Mouse (Mus musculus): Measurements from ENCODE around the gene Slc38a1.

Gene Slc38a1

DNA sequence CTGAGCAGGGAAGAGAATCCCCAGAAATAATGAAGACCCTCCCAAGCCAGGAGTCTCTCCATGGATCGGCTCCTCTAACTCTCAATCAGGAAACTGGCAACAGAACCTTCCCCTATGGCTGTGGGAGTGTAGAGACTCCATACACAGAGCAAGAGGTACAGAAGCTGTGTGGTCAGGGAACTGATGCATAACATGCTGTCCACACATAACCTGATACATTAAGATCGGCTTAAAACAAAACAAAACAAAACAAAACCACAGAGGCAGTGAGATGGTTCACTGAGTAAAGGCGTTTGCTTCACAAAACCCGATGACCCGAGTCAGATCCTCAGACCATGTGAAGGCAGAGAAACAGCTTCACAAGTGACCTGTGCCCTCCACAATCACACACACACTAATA is 35.3 kb downstream of the Slc38a1 start:
- DNase-seq, result no peak

- peak; percentile 21 for DNase-seq
These were observed 38.4 kb downstream of the Slc38a1 start for GRCm38 (mm10) chr15:96604282-96604681.

GRCm38 (mm10) chr15:96602043-96602442 is 40.7 kb downstream of the Slc38a1 start:
- DNase-seq, result no peak

- DNase-seq, result no peak
These were observed 42.6 kb downstream of the Slc38a1 start for GRCm38 (mm10) chr15:96599852-96600781.

GRCm38 (mm10) chr15:96598888-96599578 is 43.7 kb downstream of the Slc38a1 start:
- no peak for DNase-seq

DNA sequence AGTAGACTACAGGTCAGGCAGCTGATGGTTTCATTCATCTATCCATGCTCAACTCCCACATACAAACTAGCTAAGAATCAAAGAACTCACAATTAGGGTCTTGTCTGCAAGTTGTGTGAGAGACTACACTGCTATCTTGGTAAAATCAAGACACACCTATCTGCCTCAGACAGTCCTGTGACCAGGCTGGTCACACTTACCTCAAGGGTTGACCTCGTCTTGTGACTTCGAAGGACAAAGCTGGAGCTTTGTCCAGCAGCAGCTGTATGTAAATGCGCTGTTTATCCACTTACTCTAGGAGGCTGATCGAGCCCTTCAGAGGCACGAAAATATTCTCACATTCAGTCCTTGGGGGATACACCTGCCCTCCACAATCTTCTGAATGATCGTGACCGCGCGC is 45.6 kb downstream of the Slc38a1 start:
- no peak for DNase-seq

DNA sequence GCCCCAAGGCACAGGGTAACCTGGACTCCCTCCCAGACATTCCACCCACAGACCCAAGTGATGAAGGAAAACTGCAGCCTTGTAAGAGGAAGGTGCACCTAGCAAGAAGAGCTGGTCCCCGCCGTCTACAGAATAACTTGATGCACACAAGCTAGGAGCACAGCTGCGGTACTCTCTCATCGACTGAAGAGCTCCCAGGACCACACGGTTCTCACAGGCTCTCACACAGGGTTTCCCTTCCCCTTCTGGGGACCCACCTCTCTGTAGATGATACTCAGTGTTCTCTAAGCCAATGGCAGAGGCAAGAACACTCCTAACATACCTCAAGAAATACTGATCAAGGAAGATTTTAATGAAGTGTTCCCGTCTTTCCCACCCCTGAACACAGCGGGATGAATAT is 48.4 kb downstream of the Slc38a1 start:
- no peak for DNase-seq

DNA sequence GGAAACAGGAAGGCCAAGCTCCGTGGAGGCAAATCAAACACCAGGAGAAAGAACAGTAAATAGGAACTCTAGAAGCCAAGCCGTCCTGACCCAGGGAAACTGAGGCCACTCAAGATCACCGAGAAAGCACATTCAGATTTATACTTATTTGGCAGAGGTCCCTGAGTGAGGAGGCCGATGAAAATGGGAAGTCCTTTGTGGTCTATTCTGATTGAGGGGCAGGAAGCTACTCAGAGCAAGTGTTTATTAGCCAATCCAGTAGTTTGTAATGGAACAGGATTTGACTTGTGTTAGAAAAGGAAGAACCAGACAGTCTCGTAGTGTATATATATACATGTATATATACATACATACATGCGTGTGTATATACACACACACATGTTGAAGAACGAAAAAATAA is 48.8 kb downstream of the Slc38a1 start:
- DNase-seq, result no peak

GRCm38 (mm10) chr15:96593457-96593856 is 49.3 kb downstream of the Slc38a1 start:
- DNase-seq, result no peak

GRCm38 (mm10) chr15:96592976-96593375 is 49.7 kb downstream of the Slc38a1 start:
- DNase-seq, result no peak

GRCm38 (mm10) chr15:96591876-96592417 is 50.8 kb downstream of the Slc38a1 start:
- DNase-seq, result no peak

GRCm38 (mm10) chr15:96588996-96589657 is 53.6 kb downstream of the Slc38a1 start:
- peak; percentile 34 for DNase-seq

DNA sequence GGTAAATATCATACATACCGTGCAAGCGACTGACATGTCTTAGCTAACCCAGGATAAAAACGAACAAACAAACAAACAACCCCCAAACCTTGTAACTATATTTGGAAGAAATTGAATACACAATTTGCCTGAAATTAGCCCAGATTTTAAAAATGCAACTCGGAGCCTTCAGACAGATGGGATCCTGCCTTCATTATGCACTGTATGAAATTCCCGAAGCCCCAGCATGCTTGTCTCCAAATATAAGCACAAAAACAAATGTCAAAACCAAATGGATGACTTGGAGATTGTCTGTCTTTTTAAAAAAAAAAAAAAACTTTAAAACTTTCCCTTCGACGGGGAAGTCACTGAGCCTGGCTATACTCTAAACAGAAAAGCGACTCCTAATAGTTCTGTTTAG is 54.7 kb downstream of the Slc38a1 start:
- no peak for DNase-seq

DNA sequence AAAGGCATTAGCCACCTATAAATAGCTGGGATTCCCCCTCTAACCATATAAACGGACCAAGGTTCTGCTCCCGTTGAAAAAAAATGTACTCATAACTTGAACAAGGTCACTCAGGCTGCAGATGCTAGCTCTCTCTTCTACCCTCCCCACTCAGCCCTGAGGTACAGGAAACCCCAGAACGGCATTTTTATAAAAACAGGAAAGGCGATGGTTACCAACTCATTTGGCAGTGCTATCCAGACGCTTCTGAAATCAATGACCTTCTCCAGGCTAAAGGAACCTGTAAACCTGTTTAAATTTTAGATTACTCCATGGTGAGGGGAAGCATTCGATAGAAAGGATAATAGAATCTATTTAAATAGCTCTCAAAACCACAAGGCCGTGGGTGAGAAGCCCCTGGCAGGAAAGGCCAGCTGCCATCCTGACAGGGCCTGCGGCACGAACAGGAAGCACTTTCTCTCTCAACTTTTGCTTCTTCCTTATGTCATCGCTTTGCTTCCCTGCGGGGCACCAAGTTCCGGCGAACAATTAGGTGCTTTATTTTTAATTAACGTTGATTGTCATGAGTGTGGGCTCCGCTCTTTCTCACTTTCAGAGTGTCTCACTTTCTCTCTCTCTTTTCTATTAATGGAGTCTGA is 59.2 kb downstream of the Slc38a1 start:
- DNase-seq, result no peak

GRCm38 (mm10) chr15:96576998-96577397 is 65.7 kb downstream of the Slc38a1 start:
- DNase-seq, result no peak

DNA sequence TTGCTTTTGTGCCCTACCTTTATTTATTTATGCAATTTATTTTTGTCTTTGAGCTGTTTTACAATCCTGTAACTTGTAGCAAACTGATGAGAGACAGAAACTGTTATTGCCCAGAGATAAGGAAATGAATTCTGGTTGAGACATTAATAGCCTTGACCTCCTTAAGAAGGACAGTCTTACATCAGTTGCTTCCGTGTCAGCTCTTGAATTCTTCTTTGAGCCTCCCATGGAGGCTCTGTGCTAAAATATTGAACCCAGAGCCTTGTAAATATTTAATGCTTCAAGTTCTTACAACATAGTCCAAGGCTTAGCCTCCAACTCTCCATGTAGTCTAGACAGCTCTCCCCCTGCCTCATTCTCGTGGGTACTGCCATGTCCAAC is 73.7 kb downstream of the Slc38a1 start:
- no peak for DNase-seq

DNA sequence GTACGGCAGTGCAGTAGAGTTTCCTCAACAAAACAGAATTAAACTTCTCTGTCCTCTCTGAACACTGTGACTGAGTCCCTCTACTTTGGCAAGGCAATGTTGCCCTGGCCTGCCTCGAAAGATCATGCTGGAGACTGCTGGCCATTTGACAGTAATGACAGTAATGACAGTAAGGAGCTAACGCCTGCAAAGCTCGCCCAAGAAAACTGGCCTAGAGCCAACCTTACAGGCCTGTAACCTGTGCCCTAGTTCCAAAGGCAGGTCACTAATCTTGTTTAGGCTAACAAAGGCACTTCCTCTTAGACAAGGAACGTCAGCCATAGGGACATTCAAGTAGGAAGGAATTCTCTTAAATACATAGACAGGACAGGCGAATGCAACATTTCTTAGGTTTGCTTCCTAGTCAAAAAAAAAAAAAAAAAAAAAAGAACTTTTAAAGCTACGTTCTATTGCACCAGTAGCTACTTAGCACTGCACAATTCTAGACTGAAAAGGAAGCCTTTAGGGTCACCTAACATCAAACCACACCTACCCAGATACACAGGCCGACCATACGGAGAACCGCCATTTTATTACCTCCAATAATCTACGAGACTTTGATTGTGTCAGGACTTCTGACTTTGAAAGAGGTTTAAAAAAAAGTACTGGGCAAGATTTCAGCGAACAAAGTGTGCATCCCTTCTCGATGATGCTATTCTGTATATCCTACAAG is 74.3 kb downstream of the Slc38a1 start:
- DNase-seq, result peak; percentile 73

- peak; percentile 57 for DNase-seq
These were observed 75.9 kb downstream of the Slc38a1 start for GRCm38 (mm10) chr15:96566850-96567271.

- no peak for DNase-seq
These were observed 78.9 kb downstream of the Slc38a1 start for GRCm38 (mm10) chr15:96563852-96564251.

- no peak for DNase-seq
These were observed 80.2 kb downstream of the Slc38a1 start for GRCm38 (mm10) chr15:96562521-96562920.

DNA sequence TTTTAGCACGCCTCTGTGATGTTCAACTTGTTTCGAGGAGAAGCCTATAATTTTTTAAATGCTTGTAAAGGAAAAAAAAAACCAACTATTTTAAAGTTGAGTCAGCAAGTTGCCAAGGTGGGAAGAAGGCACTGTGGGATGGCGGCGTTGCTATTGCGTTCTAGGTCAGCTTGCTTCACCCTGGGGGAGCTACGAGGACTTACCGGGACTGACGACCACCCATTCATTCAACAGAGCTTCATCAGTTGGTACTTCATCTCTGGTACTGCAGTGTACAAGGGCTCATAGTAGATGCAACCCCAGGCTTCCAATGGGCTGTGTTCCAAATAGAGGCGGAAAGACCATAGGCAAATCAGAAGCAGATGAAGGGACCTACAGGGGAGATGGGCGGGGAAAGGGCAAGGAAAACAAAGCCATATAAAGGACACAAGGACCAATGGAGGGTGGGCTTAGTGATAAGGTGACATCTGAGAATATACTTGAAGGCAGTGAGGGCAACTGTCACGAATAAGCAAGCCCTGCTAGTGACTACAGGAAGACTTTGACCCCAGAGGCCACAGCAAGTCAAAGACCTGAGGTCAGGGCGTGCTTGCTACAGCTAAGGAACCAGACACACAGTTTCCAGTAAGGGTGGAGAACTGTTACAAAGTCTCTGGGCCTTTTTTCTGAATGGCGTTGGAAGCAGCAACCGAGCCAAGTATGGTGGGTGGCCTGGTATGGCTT is 82.0 kb downstream of the Slc38a1 start:
- no peak for DNase-seq

All from kidney, postnatal 14 days (tissue).